Mouse (Mus musculus): ENCODE measurements around the gene Antxr2. TPM values are rescaled to one million over a fixed set of nuclear protein-coding genes. Genes with fewer than 3 reads are reported as not detected.
A peak's percentile ranks its signal among the peaks of the same experiment; 100 is the strongest.

The Antxr2 gene
- polyA plus RNA-seq (2012; rRNA removed), result 15.5 and 19.6 TPM in 2 replicates

DNA sequence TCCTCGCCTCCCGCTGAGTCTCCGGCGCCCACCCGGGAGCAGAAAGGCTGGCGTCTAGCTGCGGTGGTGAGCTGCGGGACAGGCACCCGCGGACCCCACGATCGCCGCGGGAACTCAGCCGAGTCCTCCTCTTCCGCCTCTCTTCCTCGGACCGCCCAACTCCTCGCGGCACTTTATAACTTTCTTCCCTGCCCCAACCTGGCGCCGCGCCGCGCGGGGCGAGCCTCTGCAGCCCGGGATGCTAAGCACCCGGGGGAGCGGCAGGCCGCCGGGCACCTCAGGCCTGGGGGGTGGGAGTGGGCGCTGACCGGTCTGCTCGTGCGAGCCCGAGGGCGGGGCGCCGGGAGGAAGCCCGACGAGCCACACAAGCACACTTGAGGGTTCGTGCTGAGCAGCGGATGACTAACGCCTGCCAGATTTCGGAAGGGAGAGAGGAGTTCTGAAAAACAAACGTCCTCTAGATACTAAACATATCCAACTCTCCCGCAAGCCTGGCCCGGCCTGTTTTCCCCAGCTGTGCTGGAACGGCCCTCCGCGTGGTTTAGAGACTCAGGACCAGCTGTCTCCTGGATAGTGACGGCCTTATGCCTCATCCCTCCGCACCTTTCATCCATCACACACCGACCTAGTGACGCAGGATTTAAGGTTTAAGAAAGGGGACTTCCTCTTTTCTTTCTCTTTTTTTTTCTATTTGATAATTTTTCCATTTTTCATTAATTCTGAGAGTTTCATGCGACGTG lies at the start of gene Antxr2:
Gene Antxr2 (minus strand): TSS at position 142 of the 740 bp plus-strand sequence.
- peak; percentile 81 for DNase-seq
- Histone ChIP-seq H3K4me1 (ENCODE audit: control insufficient read depth, insufficient read depth, low read length) (peaks cover 5% of the 10 kb centered on the region), H3K4me3 (replicated peaks; ENCODE audit: extremely low read depth, low read depth, low read length) (peak within 1 kb of the TSS; percentile 96)
- 3% methylated on average over 58 of the region's 58 CpGs for WGBS
- TF ChIP-seq POLR2A (IDR thresholded peaks at IDR 0.05; ENCODE audit: borderline replicate concordance, extremely low read depth, low read depth, low read length), result peak; percentile 32; the same call in 1 of the 2 replicates
- no peak for TF ChIP-seq CTCF (IDR thresholded peaks at IDR 0.05; ENCODE audit: insufficient read depth, low read length)

DNA sequence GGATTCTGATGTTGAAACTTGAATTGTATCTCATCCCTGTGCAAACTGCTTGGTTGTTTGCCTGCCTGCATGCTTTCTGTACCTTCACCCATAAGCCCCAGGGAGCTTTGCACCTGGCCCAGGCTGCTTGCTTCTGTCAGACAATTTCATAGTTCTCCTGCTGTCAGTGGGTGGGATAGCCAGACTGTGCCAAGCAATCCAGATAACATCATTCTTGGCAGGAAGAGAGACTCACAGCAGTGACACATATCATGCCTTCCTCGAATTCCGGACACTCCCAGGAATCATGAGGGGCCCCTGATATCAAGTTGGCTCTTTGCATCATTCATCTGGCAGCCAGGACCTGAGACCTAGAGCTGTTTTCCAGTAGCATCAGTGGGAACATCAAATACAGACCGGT lies 45.8 kb upstream of the Antxr2 start:
- Histone ChIP-seq H3K4me3 (replicated peaks; ENCODE audit: extremely low read depth, low read depth, low read length) (no peak overlapping the region), H3K4me1 (ENCODE audit: control insufficient read depth, insufficient read depth, low read length) (no peaks in the 10 kb centered on the region)
- TF ChIP-seq POLR2A (IDR thresholded peaks at IDR 0.05; ENCODE audit: borderline replicate concordance, extremely low read depth, low read depth, low read length) (no peak), CTCF (IDR thresholded peaks at IDR 0.05; ENCODE audit: insufficient read depth, low read length) (no peak)
- 24% methylated on average over 3 of the region's 3 CpGs for WGBS
- no peak for DNase-seq

DNA sequence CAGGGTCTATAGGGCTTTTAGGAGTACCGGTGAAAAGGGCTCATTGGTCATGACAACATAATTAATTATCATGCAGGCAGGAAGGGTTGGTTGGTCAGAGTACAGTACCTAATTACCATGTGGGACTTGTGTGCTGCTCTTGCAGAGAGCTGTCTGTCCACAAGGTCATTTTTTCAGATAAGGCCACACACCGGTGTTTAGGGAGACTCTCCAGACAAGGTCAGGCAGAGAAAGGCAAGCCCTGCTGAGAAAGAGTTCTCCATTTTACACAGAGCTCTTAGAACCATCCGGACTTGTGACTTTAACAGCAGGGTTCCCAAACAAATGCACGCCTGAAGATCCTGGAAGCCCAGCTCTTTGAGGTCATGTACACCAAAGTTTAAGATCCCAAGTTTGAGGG lies 38.3 kb upstream of the Antxr2 start:
- no peak for TF ChIP-seq POLR2A (IDR thresholded peaks at IDR 0.05; ENCODE audit: borderline replicate concordance, extremely low read depth, low read depth, low read length)
- TF ChIP-seq CTCF (IDR thresholded peaks at IDR 0.05; ENCODE audit: insufficient read depth, low read length), result no peak
- whole genome bisulfite sequencing, result 72% methylated on average over 4 of the region's 4 CpGs
- DNase-seq, result no peak
- Histone ChIP-seq H3K4me1 (ENCODE audit: control insufficient read depth, insufficient read depth, low read length) (no peaks in the 10 kb centered on the region), H3K4me3 (replicated peaks; ENCODE audit: extremely low read depth, low read depth, low read length) (no peak overlapping the region)

DNA sequence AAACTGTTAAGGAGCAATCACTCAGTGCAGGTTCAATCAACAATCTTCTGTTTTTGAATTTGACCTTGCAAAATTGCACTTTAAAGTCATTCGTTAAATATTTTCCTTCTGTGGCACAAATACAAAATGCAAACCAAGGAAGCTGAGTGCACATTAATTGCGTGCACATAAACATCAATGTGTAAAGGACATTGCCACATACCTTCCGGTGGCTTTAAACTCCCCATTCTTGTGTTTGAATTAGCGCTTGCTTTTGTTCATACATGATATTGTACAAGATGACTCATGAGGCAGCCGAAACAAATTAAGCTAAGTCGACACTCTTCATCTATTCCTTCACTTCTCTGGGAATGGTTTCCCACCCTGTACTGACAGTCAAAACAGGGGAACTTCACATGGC lies 24.4 kb upstream of the Antxr2 start:
- WGBS, result 90% methylated on average over 6 of the region's 6 CpGs

DNA sequence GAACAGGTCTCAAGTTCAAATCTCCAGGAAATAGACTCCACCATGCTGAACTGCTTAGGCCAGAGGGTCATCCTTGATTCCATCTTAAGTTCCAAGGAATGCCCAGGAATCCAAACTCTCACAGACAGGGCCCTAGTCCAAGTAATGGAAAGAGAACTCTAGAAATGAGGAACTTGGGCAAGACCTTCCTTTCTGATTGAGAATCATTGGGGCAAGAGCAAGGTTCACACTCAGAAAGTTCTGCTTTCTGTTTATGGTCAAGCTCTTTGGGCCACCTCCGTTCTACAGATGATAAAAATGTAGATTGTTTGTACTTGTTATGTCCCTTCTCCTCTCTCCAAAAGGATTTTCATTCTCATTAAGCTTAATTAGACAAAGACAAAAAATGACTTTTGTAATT lies 24.0 kb upstream of the Antxr2 start:
- no peak for DNase-seq
- WGBS, result 83% methylated on average over 1 of the region's 1 CpGs
- TF ChIP-seq CTCF (IDR thresholded peaks at IDR 0.05; ENCODE audit: insufficient read depth, low read length) (no peak), POLR2A (IDR thresholded peaks at IDR 0.05; ENCODE audit: borderline replicate concordance, extremely low read depth, low read depth, low read length) (no peak)
- Histone ChIP-seq H3K4me1 (ENCODE audit: control insufficient read depth, insufficient read depth, low read length) (no peaks in the 10 kb centered on the region), H3K4me3 (replicated peaks; ENCODE audit: extremely low read depth, low read depth, low read length) (no peak overlapping the region)

More for the DNA sequence above, 24.4 kb upstream of the Antxr2 start:
- Histone ChIP-seq H3K4me3 (replicated peaks; ENCODE audit: extremely low read depth, low read depth, low read length) (no peak overlapping the region), H3K4me1 (ENCODE audit: control insufficient read depth, insufficient read depth, low read length) (no peaks in the 10 kb centered on the region)
- TF ChIP-seq POLR2A (IDR thresholded peaks at IDR 0.05; ENCODE audit: borderline replicate concordance, extremely low read depth, low read depth, low read length) (no peak), CTCF (IDR thresholded peaks at IDR 0.05; ENCODE audit: insufficient read depth, low read length) (no peak)
- no peak for DNase-seq

DNA sequence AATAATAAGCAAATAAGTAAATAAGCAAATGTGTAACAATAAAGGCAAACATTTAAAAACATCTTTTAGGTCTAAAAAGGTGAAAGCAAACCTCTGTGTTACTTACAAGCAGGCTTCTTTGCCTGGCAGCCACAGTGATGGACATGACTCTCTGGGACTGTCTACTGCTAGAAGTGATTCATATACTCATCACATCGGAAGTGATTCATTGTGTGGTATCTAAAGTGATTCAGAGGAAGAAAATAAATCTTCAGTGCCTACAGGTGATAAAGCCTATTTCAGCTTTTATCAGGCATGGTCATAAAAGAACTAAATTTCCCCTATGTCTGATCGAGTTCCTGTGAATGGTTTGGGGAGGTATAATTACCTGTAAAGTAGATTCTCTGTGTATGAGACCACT lies 4.1 kb upstream of the Antxr2 start:
- WGBS, result 82% methylated on average over 2 of the region's 2 CpGs
- no peak overlapping the region for H3K4me3 ChIP-seq (replicated peaks; ENCODE audit: extremely low read depth, low read depth, low read length)
- no peaks in the 10 kb centered on the region; the same call in 1 of the 2 replicates for H3K4me1 ChIP-seq (ENCODE audit: control insufficient read depth, insufficient read depth, low read length)
- no peak for DNase-seq
- TF ChIP-seq CTCF (IDR thresholded peaks at IDR 0.05; ENCODE audit: insufficient read depth, low read length) (no peak), POLR2A (IDR thresholded peaks at IDR 0.05; ENCODE audit: borderline replicate concordance, extremely low read depth, low read depth, low read length) (no peak)

DNA sequence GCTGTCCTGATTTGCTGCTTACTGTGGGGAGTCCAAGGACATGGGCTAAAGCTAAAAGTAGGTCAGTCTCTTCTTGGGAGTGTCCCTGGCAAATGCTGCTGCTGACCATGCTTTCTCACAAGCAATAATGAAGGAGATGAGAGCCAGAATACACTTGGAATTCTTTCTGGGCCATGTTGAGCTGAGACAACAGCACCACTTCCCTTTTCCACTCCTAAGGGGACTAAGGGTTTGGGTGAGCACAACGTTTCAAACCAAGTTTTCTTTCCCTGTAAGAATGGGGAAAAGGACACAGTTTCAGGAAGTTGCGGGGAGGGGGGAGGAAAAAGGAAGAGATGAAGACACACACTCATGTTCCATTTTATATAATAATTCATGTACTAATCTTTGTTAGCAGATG lies 3.4 kb upstream of the Antxr2 start:
- TF ChIP-seq POLR2A (IDR thresholded peaks at IDR 0.05; ENCODE audit: borderline replicate concordance, extremely low read depth, low read depth, low read length) (no peak), CTCF (IDR thresholded peaks at IDR 0.05; ENCODE audit: insufficient read depth, low read length) (no peak)
- H3K4me1 ChIP-seq (ENCODE audit: control insufficient read depth, insufficient read depth, low read length), result no peaks in the 10 kb centered on the region; the same call in none of the 2 replicates
- no peak for DNase-seq
- WGBS, result 43% methylated on average over 2 of the region's 2 CpGs
- no peak overlapping the region for H3K4me3 ChIP-seq (replicated peaks; ENCODE audit: extremely low read depth, low read depth, low read length)

DNA sequence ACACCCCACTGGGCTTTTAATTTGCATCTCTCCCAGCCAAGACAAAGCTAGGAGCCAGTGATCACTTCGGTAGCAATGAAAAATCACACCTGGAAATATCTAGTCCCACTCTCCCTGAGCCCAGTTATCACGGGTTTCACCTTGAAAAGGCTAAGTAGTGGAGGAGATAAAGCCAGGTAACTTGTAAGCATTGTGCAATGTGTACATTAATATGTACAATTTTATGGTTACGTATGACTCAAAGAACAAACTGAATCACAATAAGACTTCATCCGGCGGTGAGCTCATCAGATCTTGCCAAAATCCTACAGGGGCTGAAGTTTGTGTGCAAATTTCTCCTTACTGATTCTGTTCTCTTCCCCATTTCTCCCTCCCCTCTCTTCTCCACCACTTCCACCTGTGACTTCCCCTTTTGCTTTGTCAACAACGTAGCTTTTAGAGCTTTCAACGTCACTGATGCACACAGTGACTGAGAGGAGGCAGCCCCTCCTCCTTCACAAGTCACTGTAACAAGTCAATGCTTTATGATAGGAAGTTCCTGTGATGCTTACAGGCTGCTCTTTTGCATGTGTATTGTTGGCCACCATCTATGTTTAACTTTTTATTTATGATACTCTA lies 2.1 kb upstream of the Antxr2 start:
- TF ChIP-seq POLR2A (IDR thresholded peaks at IDR 0.05; ENCODE audit: borderline replicate concordance, extremely low read depth, low read depth, low read length) (no peak), CTCF (IDR thresholded peaks at IDR 0.05; ENCODE audit: insufficient read depth, low read length) (no peak)
- H3K4me1 ChIP-seq (ENCODE audit: control insufficient read depth, insufficient read depth, low read length), result no peaks in the 10 kb centered on the region; the same call in none of the 2 replicates
- no peak for DNase-seq
- 60% methylated on average over 7 of the region's 7 CpGs for WGBS
- H3K4me3 ChIP-seq (replicated peaks; ENCODE audit: extremely low read depth, low read depth, low read length), result no peak overlapping the region

DNA sequence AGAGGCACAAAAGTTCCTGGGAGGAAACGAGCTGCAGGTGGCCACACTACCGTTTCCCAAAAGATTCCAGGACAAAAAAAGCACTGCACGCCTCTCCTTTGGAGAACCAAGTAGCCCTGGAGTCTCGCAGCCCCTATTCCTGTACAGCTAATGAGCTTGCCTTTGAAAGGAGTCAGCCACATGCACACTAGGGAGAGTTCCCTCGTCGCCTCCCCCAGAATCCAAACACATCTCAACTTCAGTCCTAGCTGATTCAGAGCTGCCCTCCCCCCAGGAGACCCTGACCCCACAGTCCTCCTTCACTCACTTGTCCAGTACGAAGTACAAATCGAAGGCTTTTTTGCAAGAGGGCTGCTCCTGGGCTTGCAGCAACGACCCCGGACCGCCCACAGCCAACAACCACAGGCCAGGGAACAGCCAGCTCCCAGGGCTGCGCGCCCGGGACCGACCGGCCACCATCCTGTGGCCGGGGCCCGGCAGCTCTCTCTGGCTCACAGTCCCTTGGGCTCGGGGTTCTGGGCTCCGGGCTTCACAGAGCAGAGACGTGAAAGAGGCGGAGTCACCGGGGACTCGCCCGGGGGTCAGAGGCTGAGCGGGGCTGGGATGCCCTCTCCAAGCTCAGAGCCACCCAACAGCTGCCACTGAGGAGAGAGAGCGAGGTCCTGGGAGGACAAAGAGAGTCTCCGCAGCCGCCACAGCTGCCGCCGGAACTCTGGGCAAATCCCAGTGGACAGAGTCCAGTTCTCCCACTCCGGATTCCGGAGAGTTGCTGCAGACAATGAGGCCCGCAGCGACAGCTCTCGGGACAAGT lies 547 bp downstream of the Antxr2 start:
- no peak for DNase-seq
- H3K4me1 ChIP-seq (ENCODE audit: control insufficient read depth, insufficient read depth, low read length), result peaks cover 7% of the 10 kb centered on the region
- WGBS, result under 1% methylated on average over 36 of the region's 36 CpGs

More for the DNA sequence above, 547 bp downstream of the Antxr2 start:
- TF ChIP-seq POLR2A (IDR thresholded peaks at IDR 0.05; ENCODE audit: borderline replicate concordance, extremely low read depth, low read depth, low read length) (no peak), CTCF (IDR thresholded peaks at IDR 0.05; ENCODE audit: insufficient read depth, low read length) (no peak)
- H3K4me3 ChIP-seq (replicated peaks; ENCODE audit: extremely low read depth, low read depth, low read length), result peak overlapping the region; percentile 96

Measured in lung, adult 2 months (tissue).